In the genomic region with DNA sequence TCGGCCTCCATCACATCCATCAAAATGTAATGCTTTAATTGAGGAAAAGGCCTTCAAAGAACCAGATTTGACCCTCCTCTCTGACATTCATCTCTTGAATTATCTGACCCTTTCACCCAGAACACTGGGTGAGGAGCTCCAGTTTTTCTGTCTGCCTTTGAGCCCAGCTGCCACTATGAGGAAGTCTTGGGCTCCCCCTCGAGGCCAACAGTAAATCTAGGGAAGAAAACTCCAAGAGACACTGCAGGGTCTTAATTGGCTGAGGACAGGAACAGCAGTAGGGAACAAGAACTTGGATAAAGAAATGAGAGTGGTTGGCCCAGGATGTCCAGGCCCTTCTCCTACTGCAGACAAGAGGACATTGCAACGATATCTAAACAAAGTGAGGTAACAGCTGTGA, we compare ENCODE assay signal across 9 mouse cellular contexts.
DNase-seq lines count a peak whose midpoint lies in the region; ATAC-seq and TF ChIP-seq lines count a peak whose summit lies in the region.
"Had no signal": no experiment of that assay in that cellular context is flagged by ENCODE, and none has a peak within 500 bp of the region (broad histone marks: within the 10 kb centered on the region; RNA-seq: fewer than 3 reads in every experiment).

No protein-coding gene starts in this region.

- no peaks in the 10 kb centered on the region for H3K36me3 ChIP-seq in hindbrain, embryonic 10.5 days
- H3K36me3 ChIP-seq in hindbrain, embryonic 16.5 days (ENCODE audit: control insufficient read depth, insufficient read depth, low read length), result no peaks in the 10 kb centered on the region
- no peaks in the 10 kb centered on the region for H3K36me3 ChIP-seq in limb, embryonic 14.5 days (ENCODE audit: control insufficient read depth, insufficient read depth, low read length)
- H3K36me3 ChIP-seq: G1E had no signal

- TF ChIP-seq POLR2A in limb, embryonic 14.5 days (IDR thresholded peaks at IDR 0.05; ENCODE audit: borderline replicate concordance, extremely low read depth, insufficient read depth, insufficient read length), result no peak

- no peaks in the 10 kb centered on the region for H3K27me3 ChIP-seq in hindbrain, embryonic 10.5 days (ENCODE audit: insufficient read depth, poor library complexity, severe bottlenecking)
- H3K27me3 ChIP-seq in hindbrain, embryonic 16.5 days (replicated peaks; ENCODE audit: control insufficient read depth, insufficient read depth, low read length), result no peaks in the 10 kb centered on the region
- no peaks in the 10 kb centered on the region for H3K27me3 ChIP-seq in limb, embryonic 14.5 days (ENCODE audit: control insufficient read depth, insufficient read depth, low read length)

- WGBS in hindbrain, embryonic 10.5 days, result 39% methylated on average over 3 of the region's 3 CpGs
- WGBS in hindbrain, embryonic 16.5 days, result 29% methylated on average over 3 of the region's 3 CpGs
- 27% methylated on average over 3 of the region's 3 CpGs for WGBS in limb, embryonic 14.5 days

- no peaks in the 10 kb centered on the region for H3K9me3 ChIP-seq in hindbrain, embryonic 10.5 days
- H3K9me3 ChIP-seq in hindbrain, embryonic 16.5 days (ENCODE audit: control insufficient read depth, low read length), result no peaks in the 10 kb centered on the region
- H3K9me3 ChIP-seq in limb, embryonic 14.5 days (ENCODE audit: control insufficient read depth, low read length), result no peaks in the 10 kb centered on the region

- H3K4me3 ChIP-seq in hindbrain, embryonic 10.5 days, result no peak overlapping the region
- H3K4me3 ChIP-seq in hindbrain, embryonic 16.5 days (ENCODE audit: low read length), result no peak overlapping the region
- no peak overlapping the region for H3K4me3 ChIP-seq in limb, embryonic 14.5 days (replicated peaks; ENCODE audit: low read length)

- H3K9ac ChIP-seq in hindbrain, embryonic 16.5 days (ENCODE audit: low read depth, low read length), result no peak overlapping the region
- H3K9ac ChIP-seq in limb, embryonic 14.5 days (ENCODE audit: low read depth, low read length, severe bottlenecking), result no peak overlapping the region

- peak; percentile 56 for DNase-seq in hindbrain, embryonic 10.5 days (ENCODE audit: low spot score)
- DNase-seq in adrenal gland, adult 2 months, result peak; percentile 59
- peak; percentile 52 for DNase-seq in embryo, embryonic 9.5 days (ENCODE audit: extremely low spot score)
- DNase-seq in kidney, postnatal 14 days, result peak; percentile 55
- peak; percentile 50 for DNase-seq in limb, embryonic 14.5 days (ENCODE audit: low spot score)
- DNase-seq in right cerebral cortex, postnatal 25 days, result peak; percentile 44
- DNase-seq in spleen, adult 12 weeks (ENCODE audit: low spot score), result no peak

- no peaks in the 10 kb centered on the region for H3K4me1 ChIP-seq in hindbrain, embryonic 10.5 days (replicated peaks)
- H3K4me1 ChIP-seq in hindbrain, embryonic 16.5 days (ENCODE audit: control insufficient read depth, insufficient read depth, low read depth, low read length), result no peaks in the 10 kb centered on the region
- no peaks in the 10 kb centered on the region for H3K4me1 ChIP-seq in limb, embryonic 14.5 days (ENCODE audit: control insufficient read depth, insufficient read depth, low read length)

- no peak overlapping the region for H3K4me2 ChIP-seq in hindbrain, embryonic 16.5 days (ENCODE audit: low read length)
- no peak overlapping the region for H3K4me2 ChIP-seq in limb, embryonic 14.5 days (replicated peaks; ENCODE audit: low read depth, low read length, severe bottlenecking)

- no peak overlapping the region for H3K27ac ChIP-seq in hindbrain, embryonic 10.5 days
- no peak overlapping the region for H3K27ac ChIP-seq in hindbrain, embryonic 16.5 days (ENCODE audit: low read depth, low read length)
- no peak overlapping the region for H3K27ac ChIP-seq in limb, embryonic 14.5 days (replicated peaks; ENCODE audit: low read depth, low read length)

- ATAC-seq in hindbrain, embryonic 16.5 days, result no peak
- no peak for ATAC-seq in limb, embryonic 14.5 days (ENCODE audit: low FRiP score, low read depth)
